Mouse (Mus musculus) retina, postnatal 7 days (tissue): Measurements from ENCODE around the gene Ctdsp2.

Source experiments
- DNase-seq: peaks from one replicate; pipeline ENCODE4 v3.0.0-alpha.2; 2012; ENCODE audit warnings: low read depth, low spot score

Gene Ctdsp2

GRCm38 (mm10) chr10:127042468-127043115, 64.1 kb downstream of the Ctdsp2 start:
- DNase-seq: no peak

DNA sequence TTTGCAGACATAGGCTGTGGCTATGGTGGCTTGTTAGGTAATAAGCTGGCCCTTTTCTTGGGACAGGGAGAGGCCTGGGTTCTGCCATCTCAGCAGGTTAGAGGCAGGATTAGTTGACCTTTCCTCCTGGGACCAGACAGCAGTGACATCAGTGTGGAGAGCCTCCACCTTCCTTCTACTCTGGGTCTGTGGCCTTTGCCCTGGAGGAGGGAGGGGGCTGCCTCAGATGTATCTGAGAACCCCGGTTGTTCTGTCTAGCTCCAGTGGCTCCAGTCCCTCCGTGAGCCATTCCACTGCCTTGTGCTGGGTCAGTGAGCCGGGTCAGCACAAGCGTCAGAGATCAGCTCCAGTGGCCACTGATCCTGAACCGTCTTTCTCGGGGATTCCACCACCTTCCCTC, 64.7 kb downstream of the Ctdsp2 start:
- DNase-seq: no peak

GRCm38 (mm10) chr10:127047954-127048353, 69.4 kb downstream of the Ctdsp2 start, which contains the start of gene Cyp27b1:
Cyp27b1 (plus strand) TSS chr10:127048250.
- no peak for DNase-seq

DNA sequence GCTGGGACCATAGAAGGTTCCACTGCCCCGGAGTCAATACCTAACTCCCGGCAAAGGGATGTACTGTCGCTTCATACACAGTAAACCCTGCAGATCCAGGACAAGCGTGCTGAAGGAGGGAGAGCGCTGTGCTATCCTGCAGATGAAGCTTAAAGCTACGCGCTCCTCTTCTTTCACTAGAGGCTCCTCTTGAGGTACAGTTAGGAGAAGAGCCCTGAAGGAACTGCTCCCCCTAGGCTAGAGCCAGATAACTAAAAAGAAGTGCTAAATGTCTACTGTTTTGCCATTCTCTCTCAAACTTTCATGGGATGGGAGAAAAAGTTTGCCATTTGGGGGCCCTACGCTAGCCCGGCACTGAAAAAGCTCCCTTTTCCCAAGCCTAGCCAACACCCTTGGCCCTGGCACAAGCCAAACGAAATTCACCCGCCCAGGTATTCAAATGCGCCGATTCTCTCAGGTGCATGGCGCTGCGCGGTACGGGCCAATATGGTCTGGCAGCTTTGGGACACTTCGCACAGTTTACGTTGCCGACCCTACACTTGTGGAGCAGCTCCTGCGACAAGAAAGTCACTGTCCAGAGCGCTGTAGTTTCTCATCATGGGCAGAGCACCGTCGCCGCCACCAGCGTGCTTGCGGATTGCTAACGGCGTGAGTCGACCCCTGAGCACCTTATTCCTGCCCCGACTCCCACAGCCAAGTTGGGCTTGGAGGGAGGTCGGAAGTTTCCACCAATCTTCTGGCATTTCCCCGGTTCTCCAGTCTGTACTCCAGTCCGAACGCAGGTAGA, 70.3 kb downstream of the Ctdsp2 start:
- DNase-seq: no peak
